Mouse (Mus musculus) retina, postnatal 7 days (tissue): ENCODE measurements around the gene Klhl3.
"Not testable (repeated sequence)": the region's sequence is repeated elsewhere in the genome, so short reads cannot be mapped to it uniquely, and the experiment has no call there.

Experiments
- DNase-seq: peaks from one replicate; pipeline ENCODE4 v3.0.0-alpha.2; 2012; ENCODE audit warnings: low read depth, low spot score

Gene Klhl3

DNA sequence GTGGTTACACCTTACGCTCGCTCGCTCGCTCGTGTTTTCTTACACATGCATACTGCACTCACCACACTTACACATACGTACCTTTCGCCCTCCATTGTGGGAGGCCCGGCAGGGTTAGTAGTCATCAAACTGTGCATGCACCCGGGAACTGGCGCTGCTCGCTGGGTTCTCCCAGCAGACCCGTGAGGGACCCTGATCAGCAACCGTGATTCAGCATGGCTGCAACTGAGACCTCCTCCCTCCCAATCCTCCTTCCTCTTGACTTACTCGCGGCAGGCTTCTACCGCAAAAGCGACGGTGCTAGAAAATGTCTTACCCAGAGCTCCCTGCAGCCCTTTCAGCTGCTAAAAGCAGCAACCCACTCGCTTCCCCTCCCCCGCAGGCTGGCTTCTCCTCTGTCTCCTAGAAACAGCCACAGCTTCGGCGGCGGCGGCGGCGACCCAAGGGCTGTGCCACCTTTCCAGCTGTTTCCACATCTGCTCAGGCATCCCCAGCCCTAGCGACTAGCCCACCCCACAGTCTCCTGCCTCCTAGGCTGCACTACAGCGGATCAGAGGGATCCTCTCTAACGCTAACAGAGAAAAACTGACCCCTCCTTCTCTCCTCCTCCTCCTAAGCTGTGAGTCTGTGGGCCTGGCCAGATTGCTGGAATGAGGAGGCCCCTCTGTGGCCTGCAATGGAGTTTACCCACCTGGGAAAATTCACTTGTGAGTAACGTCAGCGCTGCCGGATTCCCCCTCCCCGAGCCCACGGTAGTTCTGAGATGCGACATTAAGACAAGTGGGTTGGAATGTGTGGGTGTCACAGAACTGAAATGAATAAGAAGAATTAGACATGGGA, at the start of gene Klhl3:
Gene Klhl3 (minus strand): TSS at position 532 of the 840 bp plus-strand sequence.
- peak; percentile 41 for DNase-seq

DNA sequence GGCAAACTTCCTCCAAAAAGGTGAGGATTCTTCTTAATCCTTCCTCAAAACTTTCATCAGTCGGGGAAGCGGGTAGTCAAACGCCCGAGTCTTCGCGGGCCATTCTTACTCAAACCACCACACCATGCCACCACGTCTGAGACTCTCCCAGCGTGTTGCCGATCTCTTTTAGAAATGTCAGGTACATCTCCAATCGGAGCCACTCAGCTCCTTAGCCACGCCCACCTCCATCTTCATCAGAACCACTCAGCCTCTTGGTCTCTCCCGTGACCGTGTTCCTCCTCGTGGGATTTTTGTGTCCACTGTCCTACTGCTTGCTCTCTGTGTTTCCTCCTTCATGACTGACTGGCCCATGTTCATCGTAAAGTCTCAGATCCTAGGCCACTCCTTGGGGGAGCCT, 47.4 kb upstream of the Klhl3 start:
- no peak for DNase-seq

DNA sequence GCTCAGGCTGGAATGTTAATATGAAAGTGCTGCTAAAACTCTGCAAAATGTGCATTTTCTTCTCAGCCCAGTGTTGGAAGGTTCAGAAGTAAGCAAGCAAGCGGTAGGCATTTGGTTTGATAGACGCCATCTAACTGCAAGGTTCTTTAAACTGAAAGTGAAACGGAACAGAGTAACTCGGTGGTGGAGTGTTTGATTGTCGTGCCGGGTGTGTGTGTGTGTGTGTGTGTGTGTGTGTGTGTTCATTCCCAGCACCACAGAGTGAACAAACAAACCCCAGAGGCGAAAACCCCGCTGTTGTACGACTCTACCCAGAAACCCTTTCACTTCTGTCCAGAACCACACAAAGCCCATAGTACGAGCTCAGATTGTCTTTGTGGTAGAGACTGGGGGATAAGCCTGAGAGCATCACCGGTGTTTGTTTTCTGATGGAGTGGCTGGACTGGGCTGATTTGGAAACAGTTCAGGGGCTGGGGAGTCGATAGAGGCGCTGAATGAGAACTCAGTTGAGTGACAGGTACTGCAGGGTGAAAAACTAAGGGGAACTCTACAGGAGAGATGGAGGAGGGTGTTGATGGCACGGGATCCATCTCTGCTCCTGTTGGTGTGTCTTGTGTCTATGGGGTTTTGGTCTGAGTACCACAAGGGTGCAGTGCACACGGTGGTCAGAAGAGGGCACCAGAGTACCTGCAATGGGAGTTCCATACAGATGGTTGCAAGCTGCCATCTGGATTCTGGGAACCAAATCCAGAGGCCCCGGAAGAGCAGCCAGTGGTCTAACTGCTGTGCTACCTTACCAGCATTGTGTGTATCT, 44.9 kb upstream of the Klhl3 start:
- DNase-seq, result peak; percentile 86

DNA sequence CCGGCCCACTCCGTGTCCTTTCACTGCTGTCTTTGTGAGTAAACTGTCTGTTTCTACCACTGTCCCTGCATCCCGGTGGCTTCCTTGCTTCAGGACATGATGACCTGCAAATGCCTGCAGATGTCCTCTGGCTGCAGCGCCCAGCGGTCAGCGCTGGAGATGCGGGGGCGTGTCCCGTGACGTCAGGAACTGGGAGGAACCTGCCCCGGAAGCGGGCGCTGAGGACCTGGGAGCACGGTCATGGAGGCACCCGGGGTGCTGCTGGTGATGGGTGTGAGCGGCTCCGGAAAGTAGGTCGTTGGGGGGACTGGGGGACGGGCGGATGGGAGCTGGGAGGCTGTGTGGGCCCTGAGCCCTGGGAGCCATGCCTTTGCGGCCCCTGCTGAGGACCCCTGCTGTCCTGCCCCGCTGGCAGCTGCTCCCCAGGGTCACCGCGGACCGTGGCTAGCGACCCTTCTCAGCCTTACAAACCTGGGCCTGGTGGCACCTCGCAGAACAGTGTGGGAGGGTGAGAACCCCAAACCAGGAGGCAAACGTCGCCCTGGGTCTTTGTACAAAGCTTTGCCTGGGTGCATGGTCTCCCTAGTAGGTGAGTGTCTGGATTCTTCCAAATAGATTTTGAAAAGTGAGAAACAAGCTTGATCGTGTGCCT, 44.2 kb upstream of the Klhl3 start, which contains the start of gene Idnk:
Gene Idnk (plus strand): TSS at position 203 of the 652 bp plus-strand sequence.
- peak; percentile 74 for DNase-seq

DNA sequence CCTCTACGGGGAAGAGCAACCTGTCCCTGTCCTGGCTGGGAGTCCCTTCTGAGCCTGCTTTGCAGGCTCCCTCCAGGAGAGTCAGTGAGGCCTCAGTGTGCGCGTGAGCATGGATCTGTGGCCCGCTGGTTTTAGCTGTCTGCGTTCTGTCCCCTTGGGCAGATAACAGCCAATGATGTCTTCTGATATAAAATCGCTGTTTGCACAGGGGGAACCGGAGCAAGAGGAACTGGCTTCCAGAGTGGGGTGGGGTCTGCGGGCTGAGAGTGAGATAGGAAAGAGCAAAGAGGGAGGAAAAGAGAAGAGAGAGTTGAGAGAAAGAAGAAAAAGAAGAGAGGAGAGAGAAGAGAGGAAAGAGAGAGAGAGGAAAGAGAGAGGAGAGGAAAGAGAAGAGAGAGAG, 43.6 kb upstream of the Klhl3 start:
- DNase-seq, result no peak

DNA sequence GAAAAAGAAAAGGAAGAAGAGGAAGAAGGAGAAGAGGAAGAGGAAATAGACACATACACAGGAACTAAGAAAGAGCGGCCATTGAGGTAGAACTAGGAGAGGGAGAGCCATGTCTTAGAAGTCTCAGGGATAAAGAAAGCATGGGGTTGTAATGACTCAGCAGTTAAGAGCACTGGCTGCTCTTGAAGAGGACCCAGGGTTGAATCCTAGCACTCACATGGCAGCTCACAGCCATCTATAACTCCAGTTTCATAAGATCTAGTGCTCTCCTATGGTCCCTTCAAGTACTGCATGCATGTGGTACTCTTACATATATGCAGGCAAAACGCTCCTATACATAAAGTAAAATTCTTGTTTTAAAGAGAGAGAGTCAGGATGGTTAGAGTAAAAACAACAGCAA, 42.6 kb upstream of the Klhl3 start:
- no peak for DNase-seq

DNA sequence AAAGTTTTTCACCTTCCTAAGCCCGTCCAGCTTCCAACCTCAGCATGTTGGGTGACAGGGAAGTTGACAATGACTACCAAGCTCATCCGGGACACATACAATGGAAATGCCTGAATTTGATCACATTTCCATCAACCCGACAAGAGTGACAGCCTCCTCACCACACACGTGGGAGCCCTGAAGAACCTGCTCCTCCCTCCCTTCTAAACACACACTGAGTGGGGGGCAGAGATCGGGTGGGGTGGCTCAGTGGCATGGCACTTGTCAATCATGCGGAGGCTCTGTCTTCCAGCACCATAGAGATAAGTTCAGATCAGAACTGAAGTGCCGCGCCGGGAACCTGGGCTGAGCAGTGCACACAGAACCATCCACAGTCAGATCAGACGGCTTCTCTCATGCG, 37.0 kb upstream of the Klhl3 start:
- no peak for DNase-seq

DNA sequence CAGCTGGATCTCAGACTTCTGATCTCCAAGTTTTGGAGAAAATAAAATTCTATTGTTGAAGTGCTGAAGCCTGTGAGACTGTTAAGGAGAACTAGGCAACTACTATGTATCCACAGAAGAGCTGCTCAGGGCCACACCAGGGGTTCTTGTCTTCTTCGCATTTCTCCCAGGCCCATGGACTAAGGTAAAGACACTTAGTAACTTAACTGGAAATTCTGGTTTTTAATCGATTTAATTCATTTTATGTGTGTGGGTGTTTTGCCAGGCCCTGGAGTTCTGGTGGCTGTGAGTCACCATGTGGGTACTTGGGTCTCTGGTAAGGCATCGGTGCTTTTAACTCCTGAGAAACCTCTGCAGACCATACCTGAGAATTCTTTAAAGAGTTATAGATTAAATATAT, 36.2 kb upstream of the Klhl3 start:
- no peak for DNase-seq

DNA sequence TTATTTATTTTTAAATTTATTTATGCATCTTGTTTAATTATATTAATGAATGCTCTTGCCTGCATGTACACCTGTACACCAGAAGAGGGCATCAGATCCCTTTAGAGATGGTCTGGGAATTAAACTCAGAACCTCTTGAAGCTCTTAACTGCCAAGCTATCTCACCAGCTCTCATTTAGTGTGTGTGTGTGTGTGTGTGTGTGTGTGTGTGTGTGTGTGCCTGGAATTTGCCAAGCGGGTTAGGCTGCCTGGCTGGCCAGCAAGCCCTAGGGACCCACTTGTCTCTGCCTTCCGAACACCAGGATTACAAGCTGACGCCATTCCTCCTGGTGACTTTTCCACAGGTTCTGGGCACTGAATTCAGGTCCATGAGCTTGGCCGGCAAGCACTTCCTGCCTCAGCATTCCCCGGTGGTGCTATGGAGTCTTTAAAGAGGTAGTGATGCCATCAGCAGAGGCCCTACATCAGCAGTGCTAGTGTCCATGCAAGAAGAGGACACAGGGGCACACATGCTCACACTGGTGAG, 35.7 kb upstream of the Klhl3 start:
- DNase-seq, result no peak

DNA sequence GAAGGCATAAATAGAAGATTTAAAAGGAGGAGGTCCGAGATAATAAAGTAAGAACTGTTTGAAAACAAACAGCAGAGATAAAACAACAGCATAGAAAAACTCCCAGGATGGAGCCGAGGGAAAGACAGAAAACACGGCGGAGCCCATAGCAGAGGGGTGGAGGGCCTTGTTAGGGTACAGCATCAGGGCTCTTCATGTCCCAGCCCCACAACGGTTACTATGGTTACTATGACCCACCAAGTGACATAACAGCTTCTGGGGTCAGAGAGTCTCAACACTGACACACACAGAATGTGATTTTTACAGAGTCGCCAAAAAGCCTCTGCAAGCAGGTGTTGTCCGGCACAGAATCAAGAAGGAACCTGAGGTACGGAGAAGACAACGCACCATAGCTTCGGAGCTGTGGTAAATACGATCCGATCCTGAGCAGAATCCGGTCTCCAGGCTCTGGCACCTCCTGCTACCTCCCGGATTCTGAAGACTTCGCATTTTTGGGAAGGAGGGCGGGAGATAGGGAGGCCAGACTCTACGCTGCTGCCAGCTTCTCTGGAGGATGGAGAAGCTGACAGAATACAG, 35.0 kb upstream of the Klhl3 start:
- DNase-seq, result no peak

DNA sequence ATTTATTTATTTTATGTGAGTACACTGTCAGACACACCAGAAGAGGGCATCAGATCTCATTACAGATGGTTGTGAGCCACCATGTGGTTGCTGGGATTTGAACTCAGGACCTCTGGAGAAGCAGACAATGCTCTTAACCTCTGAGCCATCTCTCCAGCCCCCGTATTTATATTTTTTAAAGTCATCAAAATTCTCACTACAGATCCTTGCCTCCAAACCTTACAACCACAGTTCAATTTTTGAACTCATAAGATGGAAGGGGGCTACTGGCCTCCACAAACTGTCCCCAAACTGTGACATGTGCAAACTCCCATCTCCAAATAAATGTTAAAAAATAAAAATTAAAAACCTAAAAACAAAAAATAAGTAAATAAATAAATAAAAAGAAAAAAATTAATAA, 34.4 kb upstream of the Klhl3 start:
- no peak for DNase-seq

DNA sequence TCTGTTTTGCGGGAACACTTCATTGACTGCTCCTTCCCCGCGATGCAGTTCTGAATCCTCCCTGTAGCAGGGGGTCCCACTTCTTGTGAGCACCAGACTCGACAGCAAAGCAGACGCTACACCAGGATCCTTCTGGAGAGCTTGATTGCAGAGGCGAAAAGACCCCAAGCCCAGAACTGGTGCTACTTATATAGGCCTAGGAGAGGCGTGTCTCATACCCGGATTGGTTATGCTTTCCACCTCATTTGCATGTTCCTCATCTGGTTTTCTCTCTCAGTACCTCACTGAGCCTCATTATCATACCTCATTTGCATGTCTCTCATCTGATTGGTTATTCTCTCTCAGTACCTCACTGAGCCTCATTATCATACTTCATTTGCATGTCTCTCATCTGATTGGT, 33.2 kb upstream of the Klhl3 start:
- not testable (repeated sequence) for DNase-seq

DNA sequence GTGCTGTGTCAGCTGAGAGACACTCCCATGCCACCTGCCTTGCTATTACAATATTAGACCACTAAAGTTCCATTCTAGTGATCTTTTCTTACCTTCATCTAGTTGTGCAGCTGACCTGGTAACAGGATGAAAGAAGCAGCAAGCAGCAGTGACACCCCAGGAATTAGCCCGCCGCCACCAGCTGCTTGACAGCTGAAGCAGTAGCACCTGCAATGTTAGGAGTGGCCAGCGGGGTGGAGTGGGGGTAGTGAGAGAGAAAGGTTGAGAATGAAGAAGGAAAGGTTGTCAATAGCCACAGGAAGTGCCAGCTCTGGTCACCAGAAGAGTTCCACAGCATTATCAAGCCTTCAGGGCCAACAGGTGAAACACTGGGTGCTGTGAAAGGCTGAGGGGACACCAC, 18.3 kb upstream of the Klhl3 start:
- DNase-seq, result no peak

DNA sequence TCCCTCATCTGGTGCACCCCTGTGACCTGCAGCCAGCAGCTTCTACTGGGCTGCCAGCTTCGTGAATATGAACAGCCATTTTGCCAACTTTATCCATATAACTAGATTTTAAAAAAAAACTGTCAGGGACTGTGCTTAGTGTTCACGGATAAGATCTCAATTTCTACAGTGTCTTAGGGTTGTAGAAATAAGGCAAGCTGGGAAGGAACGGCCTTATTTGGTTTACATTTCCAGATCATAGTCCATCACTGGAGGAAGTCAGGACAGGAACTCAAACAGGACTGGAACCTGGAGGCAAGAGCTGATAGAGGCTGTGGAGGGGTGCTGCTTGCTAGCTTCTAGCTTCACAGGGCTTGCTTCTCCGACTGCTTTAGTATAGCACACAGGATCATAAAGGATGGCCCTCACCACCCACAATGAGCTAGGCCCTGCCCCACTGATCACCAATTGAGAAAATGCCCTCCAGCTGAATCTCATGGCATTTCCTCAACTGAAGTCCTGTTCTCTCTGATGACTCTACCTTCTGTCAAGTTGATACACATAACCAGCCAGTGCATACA, 16.4 kb upstream of the Klhl3 start:
- no peak for DNase-seq

DNA sequence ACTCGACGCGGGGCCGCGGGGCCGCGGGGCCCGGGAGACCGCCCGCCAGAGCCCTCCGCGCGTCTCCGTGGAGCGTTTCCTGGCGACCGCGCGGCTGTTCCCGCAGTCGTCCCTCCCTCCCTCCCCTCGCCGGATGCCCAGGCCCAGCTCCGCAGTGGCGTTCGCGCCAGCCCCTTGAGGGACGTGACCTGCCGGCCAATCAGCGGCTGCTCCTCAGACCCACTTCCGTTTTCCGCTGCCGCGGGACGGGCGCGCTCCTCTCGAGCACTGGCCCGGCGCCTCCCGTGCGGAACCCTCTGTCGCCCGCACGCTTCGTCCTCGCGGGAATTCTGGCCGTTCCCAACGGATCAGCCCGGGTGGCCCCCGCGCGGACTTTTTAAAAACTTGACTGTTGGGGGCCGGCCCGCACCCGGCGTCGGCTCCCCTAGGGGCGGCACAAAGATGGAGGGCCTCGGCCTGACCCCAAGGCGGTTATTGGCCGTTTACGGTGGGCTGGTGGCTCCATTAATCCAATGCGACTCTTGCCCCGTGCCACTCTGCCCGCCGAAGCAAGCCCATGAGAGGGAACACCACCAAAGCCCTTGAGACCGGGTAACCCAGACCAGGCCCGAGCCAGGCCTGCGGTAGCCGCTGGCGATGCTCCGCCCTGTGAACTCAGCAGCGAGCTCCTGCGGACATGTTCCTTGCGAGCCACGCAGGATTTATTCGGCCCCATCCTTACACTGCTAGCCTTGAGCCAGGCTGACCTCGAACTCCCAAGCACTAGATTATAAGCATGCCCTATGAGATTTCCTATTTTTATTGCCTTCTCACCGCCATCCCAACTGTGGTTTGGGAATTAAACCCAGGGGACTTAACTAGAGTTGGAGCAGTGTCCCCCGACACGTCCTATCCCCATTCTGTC, 15.6 kb upstream of the Klhl3 start:
- peak; percentile 90 for DNase-seq

DNA sequence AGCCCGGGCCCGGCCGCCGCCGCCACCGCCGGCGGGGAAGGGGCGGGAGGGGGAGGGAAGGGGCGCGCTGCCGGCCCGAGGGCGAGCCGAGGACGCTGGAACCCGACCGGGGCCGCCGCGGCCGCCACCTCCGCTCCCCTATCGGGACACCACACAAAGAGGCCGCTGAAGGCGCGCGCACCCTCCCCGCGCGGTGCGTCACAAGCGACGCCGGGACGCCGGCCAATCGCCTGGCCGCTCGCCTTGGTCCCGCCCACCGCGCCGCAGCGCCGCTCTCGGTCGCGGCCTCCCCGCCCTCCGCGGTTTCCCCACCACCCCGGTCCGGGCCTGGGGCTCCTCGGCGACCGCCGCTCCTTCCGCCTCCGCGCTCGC, 15.0 kb upstream of the Klhl3 start, which contains the start of gene Hnrnpa0:
Gene Hnrnpa0 (minus strand): TSS at position 161 of the 372 bp plus-strand sequence.
- peak; percentile 93 for DNase-seq

DNA sequence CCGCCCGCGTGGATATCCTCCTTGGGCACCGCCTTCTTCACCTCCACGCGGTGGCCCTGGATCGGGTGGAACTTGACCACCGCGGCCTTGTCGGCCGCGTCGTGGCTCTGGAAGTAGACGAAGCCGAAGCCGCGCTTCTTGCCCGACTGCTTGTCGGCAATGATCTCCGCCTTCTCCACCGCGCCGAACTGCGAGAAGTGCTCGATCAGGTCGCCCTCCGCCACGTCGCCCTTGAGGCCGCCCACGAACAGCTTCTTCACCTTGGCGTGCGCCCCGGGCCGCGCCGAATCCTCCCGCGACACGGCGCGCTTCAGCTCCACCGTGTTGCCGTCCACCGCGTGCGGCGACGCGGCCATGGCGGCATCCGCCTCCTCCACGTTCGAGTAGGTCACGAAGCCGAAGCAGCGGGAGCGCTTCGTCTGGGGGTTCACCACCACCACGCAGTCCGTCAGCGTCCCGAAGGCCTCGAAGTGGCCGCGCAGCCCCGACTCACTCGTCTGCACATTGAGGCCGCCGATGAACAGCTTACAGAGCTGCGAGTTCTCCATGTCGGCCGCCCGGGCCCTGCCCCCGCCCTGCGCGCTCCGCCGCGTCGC, 14.5 kb upstream of the Klhl3 start:
- peak; percentile 47 for DNase-seq

DNA sequence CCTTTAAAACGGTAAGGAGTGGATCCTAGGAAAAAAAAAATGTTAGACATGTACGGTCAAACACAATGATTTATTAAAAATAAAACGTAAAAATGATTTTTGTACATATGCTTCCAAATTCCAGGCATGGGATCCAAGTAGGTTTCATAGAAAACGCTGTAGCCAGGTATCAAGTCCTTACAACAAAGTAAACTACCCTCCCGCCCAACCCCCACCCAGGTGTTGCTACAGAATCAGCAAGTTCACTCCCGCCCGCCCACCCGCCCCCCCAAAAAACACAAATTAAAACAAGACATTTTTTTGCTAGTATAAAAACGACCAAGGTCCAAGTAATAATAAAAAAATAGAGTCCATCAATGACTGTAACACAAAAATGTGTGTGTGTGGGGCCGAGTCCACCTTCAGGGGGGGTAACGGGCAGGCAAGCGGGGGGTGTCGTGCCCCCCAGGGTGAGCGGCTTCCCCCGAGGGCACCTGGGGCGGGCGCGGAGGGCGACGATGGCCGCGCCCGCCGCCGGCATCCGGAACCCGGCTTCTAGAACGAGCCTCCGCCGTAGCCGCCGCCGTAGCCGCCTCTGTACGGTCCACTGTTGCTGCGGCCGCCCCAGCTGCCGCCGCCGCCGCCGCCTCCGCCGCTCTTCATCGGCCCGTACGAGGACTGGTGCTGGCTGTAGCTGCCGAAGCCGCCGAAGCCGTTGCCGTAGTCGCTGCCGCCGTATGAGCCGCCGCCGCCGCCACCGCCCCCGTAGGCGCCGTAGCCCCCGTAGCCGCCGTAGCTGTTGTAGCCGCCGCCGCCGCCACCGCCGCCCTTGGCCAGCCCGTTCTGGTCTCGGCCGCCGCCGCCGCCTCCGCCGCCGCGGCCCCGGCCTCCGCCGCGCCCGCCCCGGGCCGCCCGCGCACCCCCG, 13.7 kb upstream of the Klhl3 start:
- no peak for DNase-seq

DNA sequence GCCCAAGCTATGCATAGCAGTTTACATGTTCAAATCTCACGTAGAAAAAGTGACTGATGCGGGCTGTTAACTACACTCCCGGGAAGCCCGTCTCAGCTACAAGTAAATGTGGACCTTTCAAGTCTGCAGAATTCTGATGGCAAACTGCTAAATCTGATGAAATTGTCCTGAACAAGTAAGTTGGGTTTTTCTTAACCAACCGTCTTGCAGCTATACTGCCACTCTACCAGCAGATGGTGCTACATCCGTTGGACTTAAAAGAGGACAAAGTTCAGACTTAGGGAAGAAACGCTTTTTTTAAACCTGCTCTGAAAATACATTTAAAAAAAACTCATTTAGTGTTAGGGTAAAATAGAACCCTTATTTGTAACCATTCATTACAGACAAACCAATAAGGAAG, 12.7 kb upstream of the Klhl3 start:
- no peak for DNase-seq
